ENCODE assay signal across 9 mouse cellular contexts in genomic region chr1:159393070-159393699, GRCm38 (mm10).
DNase-seq lines count a peak whose midpoint lies in the region; ATAC-seq lines count a peak whose summit lies in the region.
"Had no signal": no experiment of that assay in that cellular context is flagged by ENCODE, and none has a peak within 500 bp of the region (broad histone marks: within the 10 kb centered on the region; RNA-seq: fewer than 3 reads in every experiment).

No protein-coding gene starts in this region.

- no peak overlapping the region for H3K27ac ChIP-seq in forebrain, embryonic 11.5 days (ENCODE audit: low read depth, low read length)
- no peak overlapping the region for H3K27ac ChIP-seq in forebrain, embryonic 14.5 days (ENCODE audit: low read depth, low read length)
- H3K27ac ChIP-seq in kidney, embryonic 15.5 days = no peak overlapping the region
- H3K27ac ChIP-seq in limb, embryonic 13.5 days = peak overlapping the region; percentile 44; the same call in 1 of the 2 replicates

- WGBS in forebrain, embryonic 11.5 days = 29% methylated on average over 6 of the region's 6 CpGs
- WGBS in forebrain, embryonic 14.5 days = 31% methylated on average over 6 of the region's 6 CpGs
- 7% methylated on average over 6 of the region's 6 CpGs for WGBS in kidney, embryonic 15.5 days
- WGBS in limb, embryonic 13.5 days = 9% methylated on average over 6 of the region's 6 CpGs

- no peak overlapping the region for H3K4me2 ChIP-seq in forebrain, embryonic 11.5 days (ENCODE audit: low read depth, low read length, severe bottlenecking)
- H3K4me2 ChIP-seq in forebrain, embryonic 14.5 days (ENCODE audit: low read length) = no peak overlapping the region
- H3K4me2 ChIP-seq in kidney, embryonic 15.5 days = no peak overlapping the region
- 0 out of 2 replicates have a peak overlapping the region, but pooled peaks have one; percentile 16 for H3K4me2 ChIP-seq in limb, embryonic 13.5 days (replicated peaks)

- no peaks in the 10 kb centered on the region for H3K36me3 ChIP-seq in forebrain, embryonic 11.5 days (ENCODE audit: control insufficient read depth, insufficient read depth, low read length)
- H3K36me3 ChIP-seq in forebrain, embryonic 14.5 days (ENCODE audit: control insufficient read depth, insufficient read depth, low read length) = no peaks in the 10 kb centered on the region
- no peaks in the 10 kb centered on the region for H3K36me3 ChIP-seq in kidney, embryonic 15.5 days
- no peaks in the 10 kb centered on the region for H3K36me3 ChIP-seq in limb, embryonic 13.5 days

- H3K4me3 ChIP-seq in forebrain, embryonic 11.5 days (ENCODE audit: low read depth, low read length) = no peak overlapping the region
- no peak overlapping the region for H3K4me3 ChIP-seq in forebrain, embryonic 14.5 days (ENCODE audit: low read depth, low read length)
- H3K4me3 ChIP-seq in kidney, embryonic 15.5 days (replicated peaks) = no peak overlapping the region
- H3K4me3 ChIP-seq in limb, embryonic 13.5 days = no peak overlapping the region
- H3K4me3 ChIP-seq: megakaryocyte, embryonic 14.5 days had no signal

- no peaks in the 10 kb centered on the region for H3K9me3 ChIP-seq in forebrain, embryonic 11.5 days (ENCODE audit: control insufficient read depth, low read length)
- no peaks in the 10 kb centered on the region for H3K9me3 ChIP-seq in forebrain, embryonic 14.5 days (replicated peaks; ENCODE audit: control insufficient read depth, low read length)
- no peaks in the 10 kb centered on the region for H3K9me3 ChIP-seq in kidney, embryonic 15.5 days (replicated peaks)
- H3K9me3 ChIP-seq in limb, embryonic 13.5 days = no peaks in the 10 kb centered on the region
- H3K9me3 ChIP-seq: megakaryocyte, embryonic 14.5 days had no signal

- no peak overlapping the region for H3K9ac ChIP-seq in forebrain, embryonic 11.5 days (ENCODE audit: low read length)
- H3K9ac ChIP-seq in forebrain, embryonic 14.5 days (ENCODE audit: low read length) = no peak overlapping the region
- H3K9ac ChIP-seq in kidney, embryonic 15.5 days = no peak overlapping the region
- H3K9ac ChIP-seq in limb, embryonic 13.5 days = no peak overlapping the region

- peaks cover 3% of the 10 kb centered on the region; the same call in 1 of the 2 replicates for H3K4me1 ChIP-seq in forebrain, embryonic 11.5 days (replicated peaks; ENCODE audit: control insufficient read depth, insufficient read depth, low read length)
- H3K4me1 ChIP-seq in forebrain, embryonic 14.5 days (ENCODE audit: control insufficient read depth, insufficient read depth, low read length) = no peaks in the 10 kb centered on the region
- H3K4me1 ChIP-seq in kidney, embryonic 15.5 days = peaks cover 24% of the 10 kb centered on the region
- H3K4me1 ChIP-seq in limb, embryonic 13.5 days = peaks cover 13% of the 10 kb centered on the region

- DNase-seq in forebrain, embryonic 11.5 days (ENCODE audit: low spot score) = peak; percentile 57
- DNase-seq in forebrain, embryonic 14.5 days (ENCODE audit: low spot score) = no peak
- DNase-seq in adrenal gland, adult 8-10 months = peak; percentile 11
- DNase-seq in gastrocnemius, adult 18-20 months (ENCODE audit: low spot score) = peak; percentile 56
- DNase-seq in thymus, postnatal 25 days = peak; percentile 12
- DNase-seq in cerebellum, postnatal 14 days = no peak

- ATAC-seq in forebrain, embryonic 11.5 days (replicated peaks; ENCODE audit: low FRiP score) = no peak
- ATAC-seq in forebrain, embryonic 14.5 days = no peak
- peak; percentile 66 for ATAC-seq in kidney, embryonic 15.5 days (replicated peaks; ENCODE audit: low FRiP score)
- peak; percentile 68 for ATAC-seq in limb, embryonic 13.5 days (ENCODE audit: low FRiP score, low read depth)

- no peaks in the 10 kb centered on the region for H3K27me3 ChIP-seq in forebrain, embryonic 11.5 days (ENCODE audit: control insufficient read depth, insufficient read depth, low read length)
- no peaks in the 10 kb centered on the region for H3K27me3 ChIP-seq in forebrain, embryonic 14.5 days (replicated peaks; ENCODE audit: control insufficient read depth, insufficient read depth, low read length)
- H3K27me3 ChIP-seq in kidney, embryonic 15.5 days = no peaks in the 10 kb centered on the region
- 0 out of 2 replicates have a peak, but pooled peaks cover 4% of the 10 kb centered on the region for H3K27me3 ChIP-seq in limb, embryonic 13.5 days

Comparison
In these comparisons a context has a peak if more than half of its experiments do, and no peak if none do; other contexts are left out.
1. DNase-seq: peak in forebrain, embryonic 11.5 days (single experiment), adrenal gland, adult 8-10 months (single experiment), gastrocnemius, adult 18-20 months (single experiment) and thymus, postnatal 25 days (single experiment); none in forebrain, embryonic 14.5 days (single experiment) and cerebellum, postnatal 14 days (0 of 2).
2. ATAC-seq: peak in kidney, embryonic 15.5 days (single experiment) and limb, embryonic 13.5 days (single experiment); none in forebrain, embryonic 11.5 days (single experiment) and forebrain, embryonic 14.5 days (single experiment).